ENCODE assay signal across 9 mouse cellular contexts in the genomic region with DNA sequence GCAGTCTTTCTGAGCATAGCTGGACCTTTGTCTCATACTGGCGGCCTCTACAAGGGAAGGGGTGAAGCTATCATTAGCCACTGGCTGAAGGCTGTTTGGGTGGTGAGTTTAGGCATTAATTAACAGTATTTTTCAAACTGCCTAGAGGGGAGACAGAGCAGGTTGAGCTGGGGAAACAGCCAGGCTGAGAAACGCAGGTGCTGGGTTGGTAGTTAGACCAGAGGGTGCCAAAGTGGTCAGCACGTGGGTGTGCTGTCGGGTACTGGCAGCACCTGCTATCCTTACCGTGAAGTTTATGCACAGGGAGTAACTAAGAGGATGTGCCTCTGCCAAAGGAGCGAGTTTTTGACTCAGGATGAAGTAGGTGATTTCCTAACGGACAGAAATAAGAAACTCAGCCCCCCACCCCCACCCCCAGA. TPM values are rescaled to one million over a fixed set of nuclear protein-coding genes. Genes with fewer than 3 reads are reported as not detected.
DNase-seq lines count a peak whose midpoint lies in the region; ATAC-seq and TF ChIP-seq lines count a peak whose summit lies in the region.
"Had no signal": no experiment of that assay in that cellular context is flagged by ENCODE, and none has a peak within 500 bp of the region (broad histone marks: within the 10 kb centered on the region; RNA-seq: fewer than 3 reads in every experiment).

No protein-coding gene starts in this region.

- H3K9ac ChIP-seq in forebrain, postnatal 0 days = no peak overlapping the region
- H3K9ac ChIP-seq: liver, embryonic 14.5 days had no signal

- no peaks in the 10 kb centered on the region for H3K9me3 ChIP-seq in heart, embryonic 10.5 days
- no peaks in the 10 kb centered on the region for H3K9me3 ChIP-seq in forebrain, postnatal 0 days (ENCODE audit: low read length)

- 77% methylated on average over 7 of the region's 7 CpGs for WGBS in heart, embryonic 10.5 days
- 9% methylated on average over 7 of the region's 7 CpGs for WGBS in bone marrow, adult 2 months
- WGBS in forebrain, postnatal 0 days = 12% methylated on average over 7 of the region's 7 CpGs
- 10% methylated on average over 7 of the region's 7 CpGs for WGBS in macrophage (ENCODE audit: missing documents)

- H3K79me2 ChIP-seq in macrophage (ENCODE audit: inconsistent target) = peaks cover 98% of the 10 kb centered on the region

- H3K27me3 ChIP-seq in heart, embryonic 10.5 days (ENCODE audit: insufficient read depth, poor library complexity, severe bottlenecking) = no peaks in the 10 kb centered on the region
- H3K27me3 ChIP-seq in forebrain, postnatal 0 days (ENCODE audit: insufficient read depth, low read length) = no peaks in the 10 kb centered on the region

- no peak for DNase-seq in heart, embryonic 10.5 days (ENCODE audit: low spot score)
- no peak for DNase-seq in heart, adult 18-20 months
- no peak for DNase-seq in forebrain, postnatal 0 days
- no peak for DNase-seq in layer of hippocampus, postnatal 10 days (ENCODE audit: low spot score in 2 of 2)
- no peak for DNase-seq in right cerebral cortex, adult 18-20 months

- ATAC-seq in forebrain, postnatal 0 days = peak; percentile 30
- no peak for ATAC-seq in monocyte, adult 5-6 weeks (replicated peaks; ENCODE audit: insufficient number of reproducible peaks, low FRiP score, low TSS enrichment, poor library complexity, severe bottlenecking)

- H3K4me2 ChIP-seq in forebrain, postnatal 0 days (ENCODE audit: low read depth) = no peak overlapping the region

- TF ChIP-seq POLR2A in bone marrow, adult 2 months (IDR thresholded peaks at IDR 0.05; ENCODE audit: borderline replicate concordance, control insufficient read depth, low read depth, low read length) = no peak

- H3K36me3 ChIP-seq in heart, embryonic 10.5 days = no peaks in the 10 kb centered on the region
- no peaks in the 10 kb centered on the region for H3K36me3 ChIP-seq in forebrain, postnatal 0 days (ENCODE audit: insufficient read depth)
- H3K36me3 ChIP-seq in macrophage (ENCODE audit: inconsistent target) = peaks cover 9% of the 10 kb centered on the region; the same call in 1 of the 2 replicates

- no peak for TF ChIP-seq CTCF in bone marrow, adult 2 months (IDR thresholded peaks at IDR 0.05; ENCODE audit: control insufficient read depth, insufficient read depth, low read length)
- no peak for TF ChIP-seq CTCF in forebrain, postnatal 0 days (IDR thresholded peaks at IDR 0.05; ENCODE audit: low read depth)

- peaks cover 67% of the 10 kb centered on the region for H3K4me1 ChIP-seq in heart, embryonic 10.5 days
- H3K4me1 ChIP-seq in bone marrow, adult 2 months (ENCODE audit: control insufficient read depth, insufficient read depth, low read length) = peaks cover 19% of the 10 kb centered on the region
- no peaks in the 10 kb centered on the region; the same call in 1 of the 2 replicates for H3K4me1 ChIP-seq in forebrain, postnatal 0 days (ENCODE audit: insufficient read depth)

- peak overlapping the region; percentile 47 for H3K27ac ChIP-seq in heart, embryonic 10.5 days
- H3K27ac ChIP-seq in bone marrow, adult 2 months (ENCODE audit: control insufficient read depth, insufficient read depth, low read depth, low read length, poor library complexity) = peak overlapping the region; percentile 69
- no peak overlapping the region for H3K27ac ChIP-seq in forebrain, postnatal 0 days (ENCODE audit: low read depth, low read length)
- 0 out of 2 replicates have a peak overlapping the region, but pooled peaks have one; percentile 7 for H3K27ac ChIP-seq in macrophage
- H3K27ac ChIP-seq: liver, embryonic 14.5 days had no signal

- H3K4me3 ChIP-seq in heart, embryonic 10.5 days = no peak overlapping the region
- H3K4me3 ChIP-seq in bone marrow, adult 2 months (replicated peaks; ENCODE audit: control insufficient read depth, low read depth, low read length) = no peak overlapping the region
- H3K4me3 ChIP-seq in forebrain, postnatal 0 days (ENCODE audit: low read depth, low read length) = no peak overlapping the region
- no peak overlapping the region for H3K4me3 ChIP-seq in macrophage (ENCODE audit: inconsistent target)

RNA-seq across cellular contexts. Expression of a gene that starts 13.4 kb away (rescaled TPM):
- polyA plus RNA-seq in heart, embryonic 10.5 days (2016; fragmentation: Nextera tagmentation; extraction: Ambion mirVana) = 5.2 and 8.1 TPM in 2 replicates
- 1 to 10 TPM; 6.5 TPM for total RNA-seq in heart, adult 18-20 months (2021)
- 19.7 and 24.2 TPM in 2 replicates for polyA plus RNA-seq in bone marrow, adult 2 months (2011; ENCODE audit: insufficient read depth, insufficient read length, low replicate concordance, missing spikeins)
- 22.7 and 31.4 TPM in 2 replicates for total RNA-seq in forebrain, postnatal 0 days (2014; rRNA removed)
- polyA plus RNA-seq in forebrain, postnatal 0 days (2015; fragmentation: Nextera tagmentation; extraction: Ambion mirVana) = 9.8 and 16.9 TPM in 2 replicates
- 100 to 1,000 TPM in 4 of 26 experiments, 10 to 100 TPM in 22; 12.5 to 112 (median 76.3) TPM for total RNA-seq in macrophage (2018; cell fraction: chromatin; rRNA removed)
- 10 to 100 TPM; 10.1 to 37.3 (median 27.0) TPM for total RNA-seq in macrophage (2018; cell fraction: cytosol; rRNA removed)
- total RNA-seq in macrophage (2018; cell fraction: nucleus; rRNA removed) = 10 to 100 TPM; 17.6 to 88.8 (median 59.5) TPM
- 19.8 to 27.9 TPM (median 26.4 TPM) in 3 replicates for polyA plus RNA-seq in macrophage (2018)
- 23.1 to 30.4 TPM (median 26.6 TPM) in 3 replicates for total RNA-seq in monocyte, adult 5-6 weeks (2017)
- total RNA-seq in layer of hippocampus, postnatal 10 days (2021) = 10 to 100 TPM; 55.4 to 59.4 TPM

RNA-seq across cellular contexts. Expression of a gene that starts 17.7 kb away (rescaled TPM):
- polyA plus RNA-seq in heart, embryonic 10.5 days (2016; fragmentation: Nextera tagmentation; extraction: Ambion mirVana) = 56.9 and 57.5 TPM in 2 replicates
- total RNA-seq in heart, adult 18-20 months (2021) = 10 to 100 TPM; 10.1 to 11.3 TPM
- 10.7 and 27.6 TPM in 2 replicates for polyA plus RNA-seq in bone marrow, adult 2 months (2011; ENCODE audit: insufficient read depth, insufficient read length, low replicate concordance, missing spikeins)
- 31.3 and 34.1 TPM in 2 replicates for total RNA-seq in forebrain, postnatal 0 days (2014; rRNA removed)
- 39.2 and 43.2 TPM in 2 replicates for polyA plus RNA-seq in forebrain, postnatal 0 days (2015; fragmentation: Nextera tagmentation; extraction: Ambion mirVana)
- total RNA-seq in macrophage (2018; cell fraction: chromatin; rRNA removed) = 10 to 100 TPM in 22 of 26 experiments, 1 to 10 TPM in 4; 4.6 to 53.4 (median 25.3) TPM
- 10 to 100 TPM in 21 of 26 experiments, 1 to 10 TPM in 5; 7.3 to 26.9 (median 17.5) TPM for total RNA-seq in macrophage (2018; cell fraction: cytosol; rRNA removed)
- 10 to 100 TPM in 22 of 26 experiments, 1 to 10 TPM in 4; 4.6 to 46.8 (median 18.0) TPM for total RNA-seq in macrophage (2018; cell fraction: nucleus; rRNA removed)
- 18.6 to 31.2 TPM (median 23.3 TPM) in 3 replicates for polyA plus RNA-seq in macrophage (2018)
- 35.3 to 39.1 TPM (median 36.2 TPM) in 3 replicates for total RNA-seq in monocyte, adult 5-6 weeks (2017)
- total RNA-seq in layer of hippocampus, postnatal 10 days (2021) = 10 to 100 TPM; 21.7 to 22.2 TPM
